Mouse (Mus musculus): ENCODE data around the gene Rnf227.

DNA sequence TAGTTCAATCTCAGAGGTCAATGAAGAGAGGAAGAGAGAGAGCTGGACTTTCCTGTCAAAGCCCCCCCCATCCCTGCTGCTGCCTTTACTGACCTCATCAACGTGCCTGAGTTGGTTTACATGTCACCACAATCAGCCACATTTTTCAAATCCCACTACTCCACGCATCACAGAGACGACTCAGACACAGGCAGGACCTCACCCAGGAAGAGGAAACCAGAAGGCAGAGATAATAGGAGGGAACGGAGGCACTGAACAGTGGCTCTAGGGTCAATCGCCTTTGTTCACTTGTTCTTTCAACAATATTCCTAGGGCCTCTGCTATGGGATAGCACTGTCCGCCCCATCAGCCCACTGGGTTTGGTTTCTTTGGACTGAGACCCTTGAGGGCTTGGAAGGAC lies 12.6 kb upstream of the Rnf227 start:
- TF ChIP-seq ZKSCAN1 (IDR thresholded peaks at IDR 0.05; ENCODE audit: borderline replicate concordance, low read depth, low read length) = no peak
- no peak for TF ChIP-seq MAX (IDR thresholded peaks at IDR 0.05; ENCODE audit: low read length)
- no peak for TF ChIP-seq CHD1 (IDR thresholded peaks at IDR 0.05; ENCODE audit: low read depth, low read length)
- no peak for TF ChIP-seq CTCF (conservative IDR thresholded peaks at IDR 0.05 in 1 of 2, IDR thresholded peaks at IDR 0.05 in 1 of 2; ENCODE audit: low read depth in 2 of 2, low read length in 2 of 2)
- no peak for TF ChIP-seq ETS1 (conservative IDR thresholded peaks at IDR 0.05; ENCODE audit: low read depth, low read length)
- no peak for TF ChIP-seq EP300 (IDR thresholded peaks at IDR 0.05; ENCODE audit: low read length)
- no peak for TF ChIP-seq POLR2A (IDR thresholded peaks at IDR 0.05; ENCODE audit: low read depth, low read length)
- no peak for TF ChIP-seq HCFC1 (IDR thresholded peaks at IDR 0.05; ENCODE audit: low read depth, low read length)
- no peak for TF ChIP-seq ZNF384 (IDR thresholded peaks at IDR 0.05; ENCODE audit: low read depth, low read length)
- TF ChIP-seq MEF2A (IDR thresholded peaks at IDR 0.05; ENCODE audit: borderline replicate concordance, low read depth, low read length) = no peak
- TF ChIP-seq TBP (conservative IDR thresholded peaks at IDR 0.05; ENCODE audit: low read depth, low read length) = no peak

Data from CH12.LX (cell line).